Mouse (Mus musculus) cerebellum, postnatal 25 days (tissue): Measurements from ENCODE around the gene Mpzl1.

Experiments used
- DNase-seq, 2 experiments: peaks; one replicate each; pipeline ENCODE4 v3.0.0; 2021; ENCODE audit warnings: mixed read lengths in 2 of 2

Gene Mpzl1

GRCm38 (mm10) chr1:165612714-165613113 lies 21.6 kb downstream of the Mpzl1 start:
- DNase-seq, result no peak

- DNase-seq, result no peak
These were observed 23.9 kb downstream of the Mpzl1 start for GRCm38 (mm10) chr1:165610321-165610999.

GRCm38 (mm10) chr1:165609495-165610320 lies 24.6 kb downstream of the Mpzl1 start:
- no peak for DNase-seq

- DNase-seq, result no peak
These were observed 25.4 kb downstream of the Mpzl1 start for GRCm38 (mm10) chr1:165608904-165609303.

GRCm38 (mm10) chr1:165605774-165606173 lies 28.6 kb downstream of the Mpzl1 start:
- DNase-seq, result no peak

GRCm38 (mm10) chr1:165605108-165605507 lies 29.2 kb downstream of the Mpzl1 start:
- DNase-seq, result no peak

- DNase-seq, result no peak
These were observed 30.1 kb downstream of the Mpzl1 start for GRCm38 (mm10) chr1:165604203-165604602.

- no peak for DNase-seq
These were observed 31.1 kb downstream of the Mpzl1 start for GRCm38 (mm10) chr1:165603218-165603617.

- DNase-seq, result no peak
These were observed 32.5 kb downstream of the Mpzl1 start for GRCm38 (mm10) chr1:165601775-165602280.

- DNase-seq, result no peak
These were observed 39.5 kb downstream of the Mpzl1 start for GRCm38 (mm10) chr1:165594699-165595421.

GRCm38 (mm10) chr1:165592295-165593082 lies 41.8 kb downstream of the Mpzl1 start:
- DNase-seq, result peak in 1 of 2 experiments; percentile 41

GRCm38 (mm10) chr1:165590760-165591159 lies 43.6 kb downstream of the Mpzl1 start:
- no peak for DNase-seq

- no peak for DNase-seq
These were observed 44.9 kb downstream of the Mpzl1 start for GRCm38 (mm10) chr1:165589280-165590048.

- DNase-seq, result no peak
These were observed 46.5 kb downstream of the Mpzl1 start for GRCm38 (mm10) chr1:165587845-165588244.

- DNase-seq, result no peak
These were observed 48.0 kb downstream of the Mpzl1 start for GRCm38 (mm10) chr1:165586366-165586765.

- DNase-seq, result peak; percentile 28 to 38
These were observed 48.8 kb downstream of the Mpzl1 start for GRCm38 (mm10) chr1:165585389-165586104.

GRCm38 (mm10) chr1:165583529-165584184 lies 50.7 kb downstream of the Mpzl1 start:
- peak; percentile 90 to 95 for DNase-seq

GRCm38 (mm10) chr1:165581255-165581654 lies 53.1 kb downstream of the Mpzl1 start:
- DNase-seq, result no peak

GRCm38 (mm10) chr1:165579332-165579731 lies 55.0 kb downstream of the Mpzl1 start:
- DNase-seq, result no peak

- DNase-seq, result no peak
These were observed 57.8 kb downstream of the Mpzl1 start for GRCm38 (mm10) chr1:165576459-165577112.
